Mouse (Mus musculus): ENCODE measurements around the gene D930007J09Rik.

GRCm38 (mm10) chr13:32825546-32825945 lies 22.9 kb upstream of the D930007J09Rik start:
- no peak for TF ChIP-seq CTCF (IDR thresholded peaks at IDR 0.05; ENCODE audit: borderline replicate concordance, insufficient read depth, low read depth, low read length)
- no peak for TF ChIP-seq POLR2A (IDR thresholded peaks at IDR 0.05; ENCODE audit: borderline replicate concordance, insufficient read depth, low read length)

All from cerebellum, adult 2 months (tissue).